Mouse (Mus musculus) G1E-ER4 (cell line): ENCODE results near the gene Ltf. TPM values are rescaled to one million over a fixed set of nuclear protein-coding genes. Genes with fewer than 3 reads are reported as not detected.

ENCODE experiments used
- GATA1 ChIP-seq: IDR thresholded peaks from one replicate; pipeline ENCODE4 v1.8.0; 2012; ENCODE audit warnings: low read length, inconsistent platforms
- polyA plus RNA-seq: library from polyadenylated mRNA; stranded (reverse); fragments of >175 nt; gene quantifications from 2 replicates; pipeline ENCODE4 v1.2.3, GENCODE M21; 2012

The Ltf gene
- polyA plus RNA-seq, 1 experiment: not detected

- no peak for TF ChIP-seq GATA1
These were observed 12.5 kb upstream of the Ltf start for GRCm38 (mm10) chr9:111006544-111006943.

- no peak for TF ChIP-seq GATA1
These were observed 9.3 kb upstream of the Ltf start for GRCm38 (mm10) chr9:111009763-111010162.

GRCm38 (mm10) chr9:111011550-111011949 lies 7.5 kb upstream of the Ltf start:
- TF ChIP-seq GATA1: no peak

GRCm38 (mm10) chr9:111012041-111012440 lies 7.0 kb upstream of the Ltf start:
- no peak for TF ChIP-seq GATA1

- no peak for TF ChIP-seq GATA1
These were observed 3.4 kb upstream of the Ltf start for GRCm38 (mm10) chr9:111015658-111016057.

- no peak for TF ChIP-seq GATA1
These were observed 7.7 kb downstream of the Ltf start for GRCm38 (mm10) chr9:111026791-111027190.

- no peak for TF ChIP-seq GATA1
These were observed 14.6 kb downstream of the Ltf start for GRCm38 (mm10) chr9:111033717-111034116.

- TF ChIP-seq GATA1: no peak
These were observed 20.9 kb downstream of the Ltf start for GRCm38 (mm10) chr9:111039966-111040365.

- TF ChIP-seq GATA1: no peak
These were observed 23.2 kb downstream of the Ltf start for GRCm38 (mm10) chr9:111042266-111042665.

- no peak for TF ChIP-seq GATA1
These were observed 27.2 kb downstream of the Ltf start for GRCm38 (mm10) chr9:111046222-111046621.

- no peak for TF ChIP-seq GATA1
These were observed 28.2 kb downstream of the Ltf start for GRCm38 (mm10) chr9:111047266-111047665.

- TF ChIP-seq GATA1: no peak
These were observed 29.4 kb downstream of the Ltf start for GRCm38 (mm10) chr9:111048452-111048851.

- TF ChIP-seq GATA1: no peak
These were observed 35.9 kb downstream of the Ltf start for GRCm38 (mm10) chr9:111054923-111055322.

GRCm38 (mm10) chr9:111055800-111056518 lies 36.9 kb downstream of the Ltf start:
- no peak for TF ChIP-seq GATA1

- TF ChIP-seq GATA1: no peak
These were observed 37.4 kb downstream of the Ltf start for GRCm38 (mm10) chr9:111056519-111056797.

GRCm38 (mm10) chr9:111056798-111057543 lies 37.9 kb downstream of the Ltf start, which contains the start of gene Ccrl2:
TSS of gene Ccrl2 (minus strand) at chr9:111057519.
- peak; percentile 94 for TF ChIP-seq GATA1
